Mouse (Mus musculus): Measurements from ENCODE around the gene Fam78b.

DNA sequence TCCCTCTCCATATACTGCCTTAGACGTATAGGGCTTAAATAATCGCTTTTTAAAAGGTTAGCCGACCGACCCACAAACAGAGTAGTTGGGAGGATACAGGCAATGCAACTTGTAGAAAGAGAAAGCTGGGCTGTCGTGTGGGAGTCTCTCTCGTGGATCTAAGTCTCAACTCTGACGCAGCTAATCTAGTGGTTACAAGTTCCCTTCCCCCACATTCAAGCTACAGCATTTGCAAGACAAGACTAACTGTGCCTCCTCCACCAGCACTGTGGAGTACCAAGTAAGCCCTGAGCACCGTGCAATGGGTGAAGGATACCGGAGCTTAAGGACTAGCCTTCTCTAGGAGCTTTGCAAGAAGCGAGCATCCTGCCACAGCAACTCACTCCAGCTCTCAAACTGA, 64.8 kb downstream of the Fam78b start:
- TF ChIP-seq CTCF (IDR thresholded peaks at IDR 0.05; ENCODE audit: extremely low read depth, insufficient read depth, insufficient read length, insufficient replicate concordance) = no peak
- TF ChIP-seq POLR2A (IDR thresholded peaks at IDR 0.05; ENCODE audit: low read depth, low read length) = no peak
